Mouse (Mus musculus): Measurements from ENCODE around the gene Crisp4. TPM values are rescaled to one million over a fixed set of nuclear protein-coding genes. Genes with fewer than 3 reads are reported as not detected.

Gene Crisp4
- total and polyA plus RNA-seq, 3 experiments, result not detected

DNA sequence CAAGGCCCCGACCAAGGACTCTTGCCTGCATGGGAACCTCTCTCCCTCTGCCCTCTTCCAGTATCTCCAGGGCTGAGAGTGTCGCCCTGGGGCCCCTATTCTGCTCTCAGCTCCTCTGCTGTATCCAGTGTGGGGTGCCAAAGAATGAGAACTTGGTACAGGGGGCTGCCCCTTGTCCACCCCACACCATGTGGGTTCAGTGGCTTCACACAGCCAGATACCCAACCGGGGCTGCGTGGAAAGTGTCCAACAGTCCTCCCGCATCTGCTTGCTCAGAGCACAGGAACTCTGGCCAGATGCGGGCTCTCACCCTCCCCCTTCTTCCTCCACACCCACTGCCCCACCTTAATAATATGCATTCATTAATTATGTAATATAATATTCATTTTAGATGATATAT, 13.4 kb upstream of the Crisp4 start:
- intact Hi-C loops (cut with DNase I), result no loop called here
- TF ChIP-seq CTCF (IDR thresholded peaks at IDR 0.05) (no peak), EP300 (IDR thresholded peaks at IDR 0.05; ENCODE audit: insufficient read depth, low read depth, low read length) (no peak), POLR2A (IDR thresholded peaks at IDR 0.05; ENCODE audit: insufficient read depth, low read depth, low read length) (no peak)
- Histone ChIP-seq H3K36me3 (ENCODE audit: control insufficient read depth, insufficient read depth, low read length) (no peaks in the 10 kb centered on the region), H3K27ac (no peak overlapping the region), H3K4me1 (ENCODE audit: control insufficient read depth, insufficient read depth, low read length) (no peaks in the 10 kb centered on the region), H3K9ac (ENCODE audit: low read depth, low read length) (no peak overlapping the region), H3K79me2 (replicated peaks; ENCODE audit: control insufficient read depth, insufficient read depth, low read length) (no peaks in the 10 kb centered on the region), H3K4me3 (no peak overlapping the region), H3K27me3 (ENCODE audit: control insufficient read depth, insufficient read depth, low read length) (no peaks in the 10 kb centered on the region)
- DNase-seq, result no peak
- WGBS, result 67% methylated on average over 6 of the region's 6 CpGs

DNA sequence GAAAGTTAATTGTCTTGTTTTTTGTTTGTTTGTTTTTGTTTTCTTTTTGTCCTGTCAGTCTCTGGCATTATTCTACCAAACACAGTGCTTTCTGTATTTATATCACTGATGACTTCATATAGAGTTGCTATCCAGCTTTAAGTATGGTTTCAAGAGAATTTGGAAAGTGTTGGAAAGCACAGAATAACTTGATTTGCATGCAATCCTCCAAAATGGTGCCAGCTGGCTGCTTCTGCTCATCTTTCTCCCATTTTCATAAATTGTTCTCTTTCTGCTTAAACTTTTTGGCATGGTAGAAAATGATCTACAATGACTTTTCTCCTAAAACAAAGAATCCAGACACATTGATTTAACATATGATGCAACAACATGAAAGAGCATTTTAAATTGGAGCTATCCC, 2.5 kb upstream of the Crisp4 start:
- H3K9ac ChIP-seq (ENCODE audit: low read depth, low read length), result no peak overlapping the region
- no peaks in the 10 kb centered on the region for H3K79me2 ChIP-seq (replicated peaks; ENCODE audit: control insufficient read depth, insufficient read depth, low read length)
- no peaks in the 10 kb centered on the region for H3K4me1 ChIP-seq (ENCODE audit: control insufficient read depth, insufficient read depth, low read length)
- H3K27me3 ChIP-seq (ENCODE audit: control insufficient read depth, insufficient read depth, low read length), result no peaks in the 10 kb centered on the region
- H3K36me3 ChIP-seq (ENCODE audit: control insufficient read depth, insufficient read depth, low read length), result no peaks in the 10 kb centered on the region
- intact Hi-C loops (cut with DNase I), result no loop called here
- TF ChIP-seq POLR2A (IDR thresholded peaks at IDR 0.05; ENCODE audit: insufficient read depth, low read depth, low read length), result no peak
- no peak for TF ChIP-seq EP300 (IDR thresholded peaks at IDR 0.05; ENCODE audit: insufficient read depth, low read depth, low read length)
- no peak for TF ChIP-seq CTCF (IDR thresholded peaks at IDR 0.05)
- DNase-seq, result no peak
- H3K27ac ChIP-seq, result no peak overlapping the region
- no peak overlapping the region for H3K4me3 ChIP-seq

DNA sequence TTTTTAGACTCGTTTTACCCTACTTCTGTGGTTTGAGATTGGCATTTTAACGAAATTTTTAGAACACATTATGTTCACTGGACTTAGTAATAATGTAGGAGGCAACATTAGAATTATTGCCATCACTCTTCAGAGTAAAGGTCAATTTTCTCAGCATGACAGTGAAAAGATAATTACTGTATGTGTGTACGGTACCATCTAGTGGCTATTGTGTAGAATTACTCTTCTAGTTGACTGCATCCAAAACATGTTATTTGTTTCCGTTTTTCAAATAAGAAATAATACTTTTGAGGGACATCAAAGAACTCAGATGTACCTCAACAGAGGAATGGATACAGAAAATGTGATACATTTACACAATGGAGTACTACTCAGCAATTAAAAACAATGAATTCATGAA, 14.0 kb downstream of the Crisp4 start:
- Histone ChIP-seq H3K27ac (no peak overlapping the region), H3K27me3 (ENCODE audit: control insufficient read depth, insufficient read depth, low read length) (no peaks in the 10 kb centered on the region), H3K4me3 (no peak overlapping the region), H3K9ac (ENCODE audit: low read depth, low read length) (no peak overlapping the region), H3K79me2 (replicated peaks; ENCODE audit: control insufficient read depth, insufficient read depth, low read length) (no peaks in the 10 kb centered on the region), H3K4me1 (ENCODE audit: control insufficient read depth, insufficient read depth, low read length) (no peaks in the 10 kb centered on the region), H3K36me3 (ENCODE audit: control insufficient read depth, insufficient read depth, low read length) (no peaks in the 10 kb centered on the region)
- TF ChIP-seq CTCF (IDR thresholded peaks at IDR 0.05), result peak; percentile 51
- TF ChIP-seq POLR2A (IDR thresholded peaks at IDR 0.05; ENCODE audit: insufficient read depth, low read depth, low read length), result no peak
- intact Hi-C loops (cut with DNase I), result no loop called here
- DNase-seq, result no peak
- 52% methylated on average over 4 of the region's 4 CpGs for WGBS

DNA sequence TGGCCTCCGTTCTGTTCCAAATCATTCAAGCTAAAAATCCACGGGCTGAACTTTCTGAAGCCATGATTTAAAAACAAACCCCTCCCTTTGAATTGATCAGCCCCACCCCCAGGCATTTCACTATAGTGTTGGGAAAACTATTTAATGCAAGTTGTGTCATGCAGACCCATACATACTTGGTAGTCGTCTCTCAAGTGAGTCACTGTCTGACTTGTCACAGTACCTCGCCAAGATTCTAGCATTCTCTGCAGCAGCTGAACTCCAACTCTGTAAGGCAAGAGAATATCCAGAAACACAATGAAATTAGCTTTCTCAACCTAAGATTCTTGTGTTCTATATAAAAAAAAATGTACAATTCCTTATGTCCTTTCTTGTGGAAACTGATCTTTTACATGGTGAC, 15.7 kb downstream of the Crisp4 start:
- no peaks in the 10 kb centered on the region for H3K27me3 ChIP-seq (ENCODE audit: control insufficient read depth, insufficient read depth, low read length)
- no peak for DNase-seq
- no peaks in the 10 kb centered on the region for H3K4me1 ChIP-seq (ENCODE audit: control insufficient read depth, insufficient read depth, low read length)
- no peaks in the 10 kb centered on the region for H3K36me3 ChIP-seq (ENCODE audit: control insufficient read depth, insufficient read depth, low read length)
- no peaks in the 10 kb centered on the region for H3K79me2 ChIP-seq (replicated peaks; ENCODE audit: control insufficient read depth, insufficient read depth, low read length)
- H3K27ac ChIP-seq, result no peak overlapping the region
- H3K4me3 ChIP-seq, result no peak overlapping the region
- TF ChIP-seq EP300 (IDR thresholded peaks at IDR 0.05; ENCODE audit: insufficient read depth, low read depth, low read length), result no peak
- TF ChIP-seq CTCF (IDR thresholded peaks at IDR 0.05), result no peak
- TF ChIP-seq POLR2A (IDR thresholded peaks at IDR 0.05; ENCODE audit: insufficient read depth, low read depth, low read length), result no peak
- intact Hi-C loops (cut with DNase I), result no loop called here
- 57% methylated on average over 4 of the region's 4 CpGs for WGBS
- no peak overlapping the region for H3K9ac ChIP-seq (ENCODE audit: low read depth, low read length)

DNA sequence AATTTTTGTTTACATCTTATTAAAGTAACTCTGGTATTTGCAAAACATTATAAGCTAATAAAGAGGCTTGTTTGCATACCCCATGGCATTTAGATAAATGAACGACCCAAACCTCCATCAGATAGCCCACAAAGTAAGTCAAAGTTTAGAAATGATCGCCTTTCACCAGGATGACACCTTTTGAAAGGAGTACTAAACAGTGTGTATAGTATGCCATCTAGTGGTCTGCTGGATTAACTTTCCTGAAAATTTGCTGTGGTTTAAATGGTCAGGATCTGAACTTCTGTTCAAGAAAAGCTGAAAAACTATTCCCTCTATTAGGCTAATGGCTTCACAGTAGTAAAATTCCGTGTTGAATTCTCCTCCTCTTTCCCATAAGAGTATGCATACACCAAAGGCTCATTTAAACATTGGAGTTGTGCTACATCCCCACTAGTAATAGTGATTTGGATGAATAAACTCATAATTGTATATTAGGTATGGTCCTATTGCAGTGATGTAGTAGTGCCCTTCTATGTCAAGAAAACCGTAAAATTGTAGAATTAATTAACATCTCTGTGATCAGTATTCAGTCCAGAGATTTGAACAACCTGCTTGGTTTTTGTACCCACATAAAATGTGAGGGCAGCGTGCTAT, 38.9 kb downstream of the Crisp4 start:
- Histone ChIP-seq H3K4me1 (ENCODE audit: control insufficient read depth, insufficient read depth, low read length) (no peaks in the 10 kb centered on the region), H3K36me3 (ENCODE audit: control insufficient read depth, insufficient read depth, low read length) (no peaks in the 10 kb centered on the region), H3K4me3 (no peak overlapping the region), H3K27me3 (ENCODE audit: control insufficient read depth, insufficient read depth, low read length) (no peaks in the 10 kb centered on the region), H3K9ac (ENCODE audit: low read depth, low read length) (no peak overlapping the region), H3K27ac (no peak overlapping the region), H3K79me2 (replicated peaks; ENCODE audit: control insufficient read depth, insufficient read depth, low read length) (no peaks in the 10 kb centered on the region)
- intact Hi-C loops (cut with DNase I), result no loop called here
- 31% methylated on average over 5 of the region's 5 CpGs for WGBS
- no peak for DNase-seq
- TF ChIP-seq CTCF (IDR thresholded peaks at IDR 0.05) (peak; percentile 54), POLR2A (IDR thresholded peaks at IDR 0.05; ENCODE audit: insufficient read depth, low read depth, low read length) (no peak), EP300 (IDR thresholded peaks at IDR 0.05; ENCODE audit: insufficient read depth, low read depth, low read length) (no peak)

DNA sequence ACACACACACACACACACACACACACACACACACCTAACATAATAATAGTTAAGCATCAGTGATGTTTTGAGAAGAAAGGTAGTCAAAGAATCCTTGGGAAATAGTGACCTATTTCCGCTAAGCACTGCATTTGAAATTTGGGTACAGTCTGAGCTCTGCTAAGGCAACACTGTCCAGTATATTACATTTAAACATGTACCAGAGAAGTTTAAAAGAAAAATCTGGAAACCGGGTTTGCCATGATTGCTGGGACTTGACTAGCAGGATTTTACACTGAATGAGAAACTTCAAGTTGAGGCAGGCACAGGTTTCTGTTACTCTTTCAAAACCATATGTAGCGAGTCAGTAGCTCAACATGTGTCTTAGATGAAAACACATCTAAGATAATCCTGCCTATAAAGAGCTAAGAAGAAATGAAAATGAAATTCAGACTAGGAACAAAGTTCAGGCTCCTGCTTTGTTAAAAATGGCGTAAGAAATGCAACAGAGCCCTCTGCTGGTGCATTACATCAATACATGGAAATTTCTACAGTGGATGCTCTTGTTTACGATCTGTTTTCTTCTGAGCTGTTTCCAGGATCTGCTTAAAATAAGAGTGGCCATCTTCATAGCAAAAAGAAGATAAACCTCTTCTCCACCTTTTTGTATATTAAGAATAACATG, 39.7 kb downstream of the Crisp4 start:
- no peaks in the 10 kb centered on the region for H3K27me3 ChIP-seq (ENCODE audit: control insufficient read depth, insufficient read depth, low read length)
- no peaks in the 10 kb centered on the region for H3K4me1 ChIP-seq (ENCODE audit: control insufficient read depth, insufficient read depth, low read length)
- WGBS, result 44% methylated on average over 5 of the region's 5 CpGs
- no peak overlapping the region for H3K4me3 ChIP-seq
- no peak overlapping the region for H3K9ac ChIP-seq (ENCODE audit: low read depth, low read length)
- no peak overlapping the region for H3K27ac ChIP-seq
- TF ChIP-seq CTCF (IDR thresholded peaks at IDR 0.05) (peak; percentile 63), EP300 (IDR thresholded peaks at IDR 0.05; ENCODE audit: insufficient read depth, low read depth, low read length) (no peak), POLR2A (IDR thresholded peaks at IDR 0.05; ENCODE audit: insufficient read depth, low read depth, low read length) (no peak)
- intact Hi-C loops (cut with DNase I), result no loop called here
- no peak for DNase-seq
- H3K79me2 ChIP-seq (replicated peaks; ENCODE audit: control insufficient read depth, insufficient read depth, low read length), result no peaks in the 10 kb centered on the region
- no peaks in the 10 kb centered on the region for H3K36me3 ChIP-seq (ENCODE audit: control insufficient read depth, insufficient read depth, low read length)
